Mouse (Mus musculus) hindbrain, embryonic 16.5 days (tissue): ENCODE measurements around the gene Rbks. TPM values are rescaled to one million over a fixed set of nuclear protein-coding genes. Genes with fewer than 3 reads are reported as not detected.
"Not testable (repeated sequence)": the region's sequence is repeated elsewhere in the genome, so short reads cannot be mapped to it uniquely, and the experiment has no call there.

Experiments used
- ATAC-seq: fragments of 200-750 bp; cut with Nextera tagmentation; 2 replicates; pipeline ENCODE4 v1.8.0; 2017; ENCODE audit warnings: moderate TSS enrichment, moderate library complexity
- H3K27ac ChIP-seq: fragments of 300-500 bp; sonication (generic); 2 replicates; pipeline ENCODE4 v1.5.1; 2014; ENCODE audit warnings: low read depth, mild to moderate bottlenecking, control low read depth, low read length, moderate library complexity
- H3K27me3 ChIP-seq: fragments of 300-500 bp; sonication (generic); replicated peaks from 2 replicates; pipeline ENCODE4 v1.6.1; 2014; ENCODE audit warnings: low read length; ENCODE audit not compliant: control insufficient read depth, insufficient read depth
- H3K36me3 ChIP-seq: fragments of 300-500 bp; sonication (generic); 2 replicates; pipeline ENCODE4 v1.6.1; 2014; ENCODE audit warnings: mild to moderate bottlenecking, low read length, moderate library complexity, mixed read lengths; ENCODE audit not compliant: control insufficient read depth, insufficient read depth
- H3K4me1 ChIP-seq: fragments of 300-500 bp; sonication (generic); 2 replicates; pipeline ENCODE4 v1.6.1; 2014; ENCODE audit warnings: low read depth, low read length; ENCODE audit not compliant: control insufficient read depth, insufficient read depth
- H3K4me2 ChIP-seq: fragments of 300-500 bp; sonication (generic); 2 replicates; pipeline ENCODE4 v1.6.1; 2014; ENCODE audit warnings: mild to moderate bottlenecking, low read length, control low read depth, moderate library complexity
- H3K4me3 ChIP-seq: fragments of 300-500 bp; sonication (generic); 2 replicates; pipeline ENCODE4 v1.5.1; 2014; ENCODE audit warnings: mild to moderate bottlenecking, low read length, control low read depth, moderate library complexity
- H3K9ac ChIP-seq: fragments of 300-500 bp; sonication (generic); 2 replicates; pipeline ENCODE4 v1.6.1; 2014; ENCODE audit warnings: low read depth, mild to moderate bottlenecking, control low read depth, low read length, moderate library complexity
- H3K9me3 ChIP-seq: fragments of 300-500 bp; sonication (generic); 2 replicates; pipeline ENCODE4 v1.6.1; 2014; ENCODE audit warnings: mild to moderate bottlenecking, low read length, moderate library complexity; ENCODE audit not compliant: control insufficient read depth
- WGBS: fragments of 180-500 bp; shearing (Covaris S2); extraction: QIAGEN DNeasy Blood & Tissue Kit; methylation state at CpG from one replicate; pipeline ENCODE4 v1.1.7; 2014; 5-methylcytosine and 5-hydroxymethylcytosine counted together
- polyA plus RNA-seq: library from polyadenylated mRNA; unstranded; fragments of >200 nt; fragmentation: Nextera tagmentation; extraction: Ambion mirVana; gene quantifications from 2 replicates; pipeline ENCODE4 v1.2.1, GENCODE M21; 2015

Rbks gene
- polyA plus RNA-seq, 1 experiment from 2014 or later = 2.8 TPM

DNA sequence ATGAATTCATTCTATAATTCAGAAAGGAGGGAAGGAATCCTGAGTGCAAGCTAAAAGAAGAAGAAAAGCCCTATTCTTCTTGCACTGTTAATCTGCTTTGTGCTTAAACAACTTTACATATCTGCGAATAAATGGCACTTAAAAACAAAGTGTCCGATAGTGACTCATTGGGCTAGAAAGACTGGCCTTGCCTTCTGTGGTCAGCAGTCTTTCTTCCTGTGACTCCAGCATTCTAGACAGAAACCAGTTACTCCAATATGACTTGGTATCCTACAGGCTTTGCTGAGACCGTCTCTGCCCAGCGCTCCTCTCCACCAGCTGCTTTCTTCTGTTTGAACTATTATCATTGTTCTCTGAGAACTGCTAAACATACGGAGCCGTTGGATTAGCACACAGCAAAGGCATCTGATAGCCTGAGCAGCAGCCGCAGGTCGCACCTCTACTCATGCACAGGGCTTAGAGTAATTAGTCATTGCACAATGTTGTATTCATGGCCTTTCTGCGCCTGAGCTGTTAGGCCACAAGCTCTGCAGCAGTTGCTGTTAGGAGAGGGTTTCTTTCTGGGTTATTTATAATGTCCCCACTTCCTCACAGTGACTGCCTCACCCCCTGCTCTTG is 60.7 kb downstream of the Rbks start:
- no peak for ATAC-seq
- no peaks in the 10 kb centered on the region for H3K4me1 ChIP-seq
- 50% methylated on average over 9 of the region's 9 CpGs for WGBS

GRCm38 (mm10) chr5:31634679-31635078 is 62.7 kb downstream of the Rbks start:
- no peak overlapping the region for H3K27ac ChIP-seq
- H3K9me3 ChIP-seq = no peaks in the 10 kb centered on the region
- no peaks in the 10 kb centered on the region for H3K27me3 ChIP-seq
- H3K36me3 ChIP-seq = no peaks in the 10 kb centered on the region
- H3K9ac ChIP-seq = no peak overlapping the region
- WGBS = 60% methylated on average over 5 of the region's 5 CpGs
- H3K4me2 ChIP-seq = no peak overlapping the region
- H3K4me1 ChIP-seq = no peaks in the 10 kb centered on the region
- H3K4me3 ChIP-seq = no peak overlapping the region
- ATAC-seq = no peak

More for the DNA sequence above, 60.7 kb downstream of the Rbks start:
- Histone ChIP-seq H3K27me3 (no peaks in the 10 kb centered on the region), H3K4me2 (no peak overlapping the region), H3K27ac (no peak overlapping the region), H3K36me3 (no peaks in the 10 kb centered on the region), H3K4me3 (no peak overlapping the region), H3K9me3 (no peaks in the 10 kb centered on the region), H3K9ac (no peak overlapping the region)

- Histone ChIP-seq H3K27me3 (no peaks in the 10 kb centered on the region), H3K9ac (no peak overlapping the region), H3K4me2 (no peak overlapping the region), H3K9me3 (no peaks in the 10 kb centered on the region), H3K27ac (no peak overlapping the region), H3K4me3 (no peak overlapping the region), H3K36me3 (no peaks in the 10 kb centered on the region), H3K4me1 (no peaks in the 10 kb centered on the region)
- 75% methylated on average over 4 of the region's 4 CpGs for WGBS
- no peak for ATAC-seq
Measured at GRCm38 (mm10) chr5:31634161-31634560, 63.3 kb downstream of the Rbks start.

- H3K27ac ChIP-seq, H3K4me1 ChIP-seq, H3K4me3 ChIP-seq, H3K9me3 ChIP-seq, H3K4me2 ChIP-seq, ATAC-seq, H3K27me3 ChIP-seq, H3K36me3 ChIP-seq, H3K9ac ChIP-seq: not testable (repeated sequence)
- WGBS = 100% methylated on average over 4 of the region's 4 CpGs
Measured at GRCm38 (mm10) chr5:31631169-31631568, 66.3 kb downstream of the Rbks start.

DNA sequence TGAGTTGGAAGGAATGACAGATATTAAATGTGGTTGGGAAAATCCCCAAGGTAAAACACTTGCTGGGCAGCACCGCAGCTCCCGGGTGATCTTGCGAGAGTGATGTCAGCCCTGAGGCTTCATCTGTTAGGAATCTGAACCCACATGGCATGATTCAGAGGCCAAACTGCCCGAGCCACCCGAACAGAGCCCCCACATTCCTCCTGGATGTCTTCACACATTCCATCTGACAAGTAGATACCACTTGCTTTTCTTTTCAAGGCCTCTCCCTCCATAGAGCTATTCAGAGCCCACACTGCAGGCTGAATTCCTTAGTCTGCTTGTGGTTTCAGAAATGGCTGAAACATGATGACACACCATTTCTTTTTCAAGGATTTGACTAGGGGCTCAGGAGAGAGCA is 67.4 kb downstream of the Rbks start:
- no peaks in the 10 kb centered on the region for H3K27me3 ChIP-seq
- no peak overlapping the region for H3K4me2 ChIP-seq
- H3K36me3 ChIP-seq = no peaks in the 10 kb centered on the region
- no peaks in the 10 kb centered on the region for H3K9me3 ChIP-seq
- no peak overlapping the region for H3K9ac ChIP-seq
- 56% methylated on average over 5 of the region's 5 CpGs for WGBS
- H3K4me1 ChIP-seq = no peaks in the 10 kb centered on the region
- no peak for ATAC-seq
- H3K4me3 ChIP-seq = no peak overlapping the region
- no peak overlapping the region for H3K27ac ChIP-seq

DNA sequence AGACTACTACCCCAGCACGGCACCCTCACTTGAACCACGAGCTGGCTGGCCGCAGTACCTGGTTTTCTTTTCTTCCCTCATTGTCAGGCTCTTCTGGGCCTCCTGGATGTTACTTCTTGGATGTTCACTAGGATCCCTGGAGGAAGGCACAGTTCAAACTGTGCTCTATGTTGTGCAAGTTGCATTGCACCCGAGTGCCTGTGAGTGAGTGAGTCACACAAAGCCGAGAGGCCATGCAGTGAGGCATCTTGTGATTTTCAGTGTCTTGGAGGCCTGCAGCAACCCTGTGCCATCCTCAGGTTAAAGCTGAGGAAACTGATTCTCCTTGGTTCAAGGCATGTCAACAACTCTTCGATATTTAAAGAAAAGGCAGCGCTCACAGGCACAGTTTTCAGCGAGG is 68.9 kb downstream of the Rbks start:
- H3K36me3 ChIP-seq = no peaks in the 10 kb centered on the region
- H3K27ac ChIP-seq = no peak overlapping the region
- no peak overlapping the region for H3K9ac ChIP-seq
- no peaks in the 10 kb centered on the region for H3K27me3 ChIP-seq
- H3K4me2 ChIP-seq = no peak overlapping the region
- H3K4me1 ChIP-seq = no peaks in the 10 kb centered on the region
- 91% methylated on average over 8 of the region's 8 CpGs for WGBS
- no peaks in the 10 kb centered on the region for H3K9me3 ChIP-seq
- H3K4me3 ChIP-seq = no peak overlapping the region
- no peak for ATAC-seq

DNA sequence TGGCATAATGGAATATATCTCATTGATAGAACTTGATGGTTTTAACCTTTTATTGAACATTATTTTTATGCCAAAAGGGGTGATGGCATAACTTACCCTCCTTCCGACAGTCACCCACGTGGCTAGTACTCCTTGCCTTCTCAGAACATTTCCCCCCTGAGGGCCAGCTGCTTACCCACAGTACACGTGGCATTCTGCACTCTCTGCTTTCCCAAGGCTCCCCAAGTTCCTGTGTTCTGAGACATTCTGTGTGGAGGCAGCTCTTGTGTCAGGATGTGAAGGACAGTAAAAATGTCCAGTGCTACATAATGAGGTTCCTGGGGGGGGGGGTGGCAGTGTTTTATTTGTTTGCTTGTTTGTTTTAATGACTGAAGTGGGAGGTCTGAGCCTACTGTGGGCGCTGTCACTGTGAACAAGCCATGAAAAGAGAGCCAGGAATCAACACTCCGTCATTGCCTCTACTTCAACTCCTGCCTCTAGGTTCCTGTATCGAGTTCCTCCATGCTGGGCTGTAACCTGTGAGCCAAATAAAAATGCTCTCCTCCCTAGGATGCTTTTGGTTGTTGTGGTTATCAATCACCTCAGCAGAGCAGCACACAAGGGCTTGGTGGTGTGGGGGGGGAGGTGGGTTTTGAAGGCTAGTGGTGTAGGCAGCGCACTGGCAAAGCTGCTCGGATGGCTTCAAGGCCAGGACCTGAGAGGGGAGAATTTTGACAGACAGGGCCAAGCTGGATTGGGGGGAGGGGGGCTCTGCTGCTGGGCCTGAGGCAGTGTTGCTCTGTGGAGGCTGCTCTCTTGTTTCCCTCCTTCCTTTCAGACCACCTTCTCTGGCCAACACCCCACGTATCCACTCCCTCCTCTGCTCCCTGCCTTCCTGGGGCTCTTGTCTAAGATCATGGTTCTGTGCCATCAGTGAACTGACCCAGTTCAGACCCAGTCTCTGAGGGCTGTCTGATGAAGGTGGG is 69.6 kb downstream of the Rbks start:
- Histone ChIP-seq H3K27me3 (no peaks in the 10 kb centered on the region), H3K4me1 (no peaks in the 10 kb centered on the region), H3K9me3 (no peaks in the 10 kb centered on the region), H3K36me3 (no peaks in the 10 kb centered on the region), H3K4me3 (no peak overlapping the region), H3K27ac (no peak overlapping the region), H3K9ac (no peak overlapping the region), H3K4me2 (no peak overlapping the region)
- no peak for ATAC-seq
- WGBS = 58% methylated on average over 9 of the region's 9 CpGs

- Histone ChIP-seq H3K27me3 (no peaks in the 10 kb centered on the region), H3K4me3 (no peak overlapping the region), H3K4me1 (no peaks in the 10 kb centered on the region), H3K9me3 (no peaks in the 10 kb centered on the region), H3K36me3 (no peaks in the 10 kb centered on the region), H3K9ac (no peak overlapping the region), H3K27ac (no peak overlapping the region), H3K4me2 (no peak overlapping the region)
- ATAC-seq = no peak
- WGBS = 24% methylated on average over 3 of the region's 3 CpGs
Measured at GRCm38 (mm10) chr5:31627117-31627516, 70.3 kb downstream of the Rbks start.

GRCm38 (mm10) chr5:31620326-31620725 is 77.1 kb downstream of the Rbks start:
- Histone ChIP-seq H3K9me3 (no peaks in the 10 kb centered on the region), H3K27ac (no peak overlapping the region), H3K9ac (no peak overlapping the region), H3K4me1 (no peaks in the 10 kb centered on the region), H3K4me3 (no peak overlapping the region), H3K36me3 (peaks cover 10% of the 10 kb centered on the region), H3K27me3 (no peaks in the 10 kb centered on the region), H3K4me2 (no peak overlapping the region)
- WGBS = 98% methylated on average over 3 of the region's 3 CpGs
- ATAC-seq = no peak
